Mouse (Mus musculus): ENCODE results near the gene Mblac2.
"Not testable (repeated sequence)": the region's sequence is repeated elsewhere in the genome, so short reads cannot be mapped to it uniquely, and the experiment has no call there.

The Mblac2 gene

GRCm38 (mm10) chr13:81710775-81711545 is at the start of gene Mblac2, which contains the start of gene Polr3g:
Gene Mblac2 (plus strand): TSS chr13:81711341.
Gene Polr3g (minus strand): TSS chr13:81711013.
- peak; percentile 89 for DNase-seq (ENCODE audit: low read depth, low spot score)

- no peak for DNase-seq (ENCODE audit: low read depth, low spot score)
Observed at GRCm38 (mm10) chr13:81663566-81664330, 47.4 kb upstream of the Mblac2 start.

GRCm38 (mm10) chr13:81664331-81664698 is 46.8 kb upstream of the Mblac2 start:
- no peak for DNase-seq (ENCODE audit: low read depth, low spot score)

- DNase-seq (ENCODE audit: low read depth, low spot score), result no peak
Observed at GRCm38 (mm10) chr13:81667713-81668112, 43.4 kb upstream of the Mblac2 start.

- no peak for DNase-seq (ENCODE audit: low read depth, low spot score)
Observed at GRCm38 (mm10) chr13:81675333-81675732, 35.8 kb upstream of the Mblac2 start.

GRCm38 (mm10) chr13:81683107-81683506 is 28.0 kb upstream of the Mblac2 start:
- DNase-seq (ENCODE audit: low read depth, low spot score), result no peak

GRCm38 (mm10) chr13:81684258-81684657 is 26.9 kb upstream of the Mblac2 start:
- DNase-seq (ENCODE audit: low read depth, low spot score), result no peak

GRCm38 (mm10) chr13:81684884-81685283 is 26.3 kb upstream of the Mblac2 start:
- DNase-seq (ENCODE audit: low read depth, low spot score), result no peak

- no peak for DNase-seq (ENCODE audit: low read depth, low spot score)
Observed at GRCm38 (mm10) chr13:81689587-81689986, 21.6 kb upstream of the Mblac2 start.

GRCm38 (mm10) chr13:81690477-81690876 is 20.7 kb upstream of the Mblac2 start:
- DNase-seq (ENCODE audit: low read depth, low spot score), result no peak

GRCm38 (mm10) chr13:81691606-81692005 is 19.5 kb upstream of the Mblac2 start:
- no peak for DNase-seq (ENCODE audit: low read depth, low spot score)

GRCm38 (mm10) chr13:81694446-81694845 is 16.7 kb upstream of the Mblac2 start:
- no peak for DNase-seq (ENCODE audit: low read depth, low spot score)

- DNase-seq (ENCODE audit: low read depth, low spot score), result no peak
Observed at GRCm38 (mm10) chr13:81703148-81703547, 8.0 kb upstream of the Mblac2 start.

GRCm38 (mm10) chr13:81703621-81704020 is 7.5 kb upstream of the Mblac2 start:
- no peak for DNase-seq (ENCODE audit: low read depth, low spot score)

GRCm38 (mm10) chr13:81706311-81706710 is 4.8 kb upstream of the Mblac2 start:
- DNase-seq (ENCODE audit: low read depth, low spot score), result no peak

GRCm38 (mm10) chr13:81709805-81710204 is 1.3 kb upstream of the Mblac2 start:
- DNase-seq (ENCODE audit: low read depth, low spot score), result no peak

- DNase-seq (ENCODE audit: low read depth, low spot score), result no peak
Observed at GRCm38 (mm10) chr13:81710266-81710665, 875 bp upstream of the Mblac2 start.

GRCm38 (mm10) chr13:81711546-81712371 is 618 bp downstream of the Mblac2 start:
- no peak for DNase-seq (ENCODE audit: low read depth, low spot score)

GRCm38 (mm10) chr13:81713896-81714295 is 2.8 kb downstream of the Mblac2 start:
- DNase-seq (ENCODE audit: low read depth, low spot score), result no peak

- not testable (repeated sequence) for DNase-seq (ENCODE audit: low read depth, low spot score)
Observed at GRCm38 (mm10) chr13:81728141-81728540, 17.0 kb downstream of the Mblac2 start.

GRCm38 (mm10) chr13:81729102-81729501 is 18.0 kb downstream of the Mblac2 start:
- no peak for DNase-seq (ENCODE audit: low read depth, low spot score)

GRCm38 (mm10) chr13:81730362-81730761 is 19.2 kb downstream of the Mblac2 start:
- no peak for DNase-seq (ENCODE audit: low read depth, low spot score)
